Mouse (Mus musculus): ENCODE measurements at regions not wholly inside any gene's neighbourhood (a gene's known extent, or its start where the extent isn't known, plus 50 kb on each side); places are given as distances from the start of the nearest gene placed in this dataset.

DNA sequence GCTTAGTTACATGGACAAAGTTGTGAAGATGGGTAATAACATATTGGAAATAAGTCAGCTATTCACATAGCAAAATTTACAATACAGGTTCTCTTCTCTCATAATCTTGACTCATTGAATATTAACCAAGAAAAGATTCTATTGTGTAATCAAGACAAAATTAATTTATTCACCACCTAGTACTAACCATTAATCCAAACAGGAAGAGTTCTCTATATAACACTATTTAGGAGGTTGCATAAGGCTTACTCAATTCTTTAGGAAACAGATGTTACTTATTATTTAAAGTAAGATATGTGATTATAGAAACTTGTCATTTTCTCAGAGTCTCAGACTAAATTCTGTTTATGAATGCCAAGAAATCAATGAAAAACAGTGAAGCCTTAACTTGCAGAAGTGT, 600.4 kb upstream of the Tusc1 start:
- DNase-seq (ENCODE audit: extremely low spot score in 1 of 2, low spot score in 1 of 2) = no peak

DNA sequence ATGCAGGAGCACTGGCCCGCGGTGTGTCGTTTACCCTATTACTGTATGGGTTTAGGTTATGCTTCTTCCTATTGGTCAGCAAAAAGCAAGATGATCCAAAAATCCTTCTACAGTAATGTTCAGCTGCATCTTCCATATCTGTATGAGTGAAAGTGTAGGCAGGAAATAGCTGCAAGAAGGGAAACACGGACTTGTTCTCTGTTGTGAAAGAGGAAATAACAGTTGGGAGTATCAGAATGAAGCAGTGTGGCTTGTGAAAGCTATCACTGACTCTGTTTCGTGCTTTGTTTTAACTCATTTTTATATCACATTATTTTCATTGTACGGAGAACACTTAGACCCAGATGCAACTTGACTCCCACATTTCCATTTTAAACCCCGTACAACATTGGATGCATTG, 591.8 kb upstream of the Tusc1 start:
- DNase-seq (ENCODE audit: extremely low spot score in 1 of 2, low spot score in 1 of 2) = no peak

DNA sequence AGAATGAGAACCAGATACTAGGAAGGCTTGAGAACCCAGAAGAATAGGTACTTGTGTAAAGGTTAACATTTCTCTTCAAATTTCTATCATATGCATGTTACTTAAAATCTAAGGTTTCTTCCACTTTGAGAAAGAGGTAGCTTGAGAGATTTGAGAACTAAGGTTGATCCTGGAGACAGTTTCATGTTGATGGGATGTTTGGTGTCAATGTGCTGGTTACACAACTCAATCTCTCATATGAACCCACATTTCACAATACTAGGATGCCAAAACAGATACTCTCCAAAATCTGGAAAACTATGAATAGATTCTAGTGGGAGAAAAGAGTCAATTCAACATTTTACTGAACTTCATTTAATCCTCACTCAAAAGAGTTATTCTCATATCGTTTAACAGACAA, 589.1 kb upstream of the Tusc1 start:
- no peak for DNase-seq (ENCODE audit: extremely low spot score in 1 of 2, low spot score in 1 of 2)

DNA sequence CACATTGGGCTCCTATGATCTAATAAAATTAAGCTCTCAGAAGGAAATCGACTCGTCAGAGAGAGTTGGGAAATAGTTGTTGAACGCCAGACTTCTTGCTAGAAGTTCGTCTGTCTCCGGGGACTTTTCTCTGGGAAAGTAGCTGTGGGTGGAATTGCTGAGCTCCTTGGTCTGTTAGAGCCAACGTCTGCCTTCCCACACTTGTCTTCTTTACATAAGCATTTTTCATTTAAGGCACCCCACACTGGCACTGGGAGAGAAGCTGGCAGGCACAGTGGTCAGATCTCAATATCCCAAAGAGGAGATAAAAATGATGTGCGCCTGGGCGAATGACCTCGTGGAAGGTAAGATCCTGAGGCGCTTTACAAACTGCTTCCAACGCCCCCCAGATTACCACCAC, 551.3 kb upstream of the Tusc1 start:
- peak in 1 of 2 experiments; percentile 7 for DNase-seq (ENCODE audit: extremely low spot score in 1 of 2, low spot score in 1 of 2)

- no peak for DNase-seq (ENCODE audit: extremely low spot score in 1 of 2, low spot score in 1 of 2)
These were observed 546.0 kb upstream of the Tusc1 start for GRCm38 (mm10) chr4:93881318-93881717.

DNA sequence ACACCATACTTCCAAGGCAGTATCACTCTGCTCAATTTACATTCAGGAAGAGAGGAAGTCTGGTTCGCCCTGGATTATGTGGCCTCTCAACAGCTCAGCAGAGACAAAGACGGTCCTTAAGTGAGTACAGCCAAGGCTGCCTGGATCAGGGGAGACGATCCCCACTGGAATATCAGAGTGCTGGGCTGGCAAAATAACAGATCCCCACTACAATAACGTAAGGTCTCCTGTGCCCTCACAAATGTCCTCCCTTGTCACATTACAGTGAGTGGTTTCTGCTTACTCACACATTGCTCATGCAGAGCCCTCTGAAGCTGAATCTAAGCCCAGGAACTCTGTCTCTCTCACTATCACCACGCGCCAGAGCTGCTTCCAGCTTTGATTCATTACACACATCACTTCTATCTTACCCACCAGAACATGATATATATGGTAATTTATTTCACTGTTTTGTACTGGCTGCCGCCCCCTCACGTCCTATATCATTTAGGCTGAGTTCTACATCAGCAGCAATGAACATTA, 544.1 kb upstream of the Tusc1 start:
- DNase-seq (ENCODE audit: extremely low spot score in 1 of 2, low spot score in 1 of 2) = no peak

DNA sequence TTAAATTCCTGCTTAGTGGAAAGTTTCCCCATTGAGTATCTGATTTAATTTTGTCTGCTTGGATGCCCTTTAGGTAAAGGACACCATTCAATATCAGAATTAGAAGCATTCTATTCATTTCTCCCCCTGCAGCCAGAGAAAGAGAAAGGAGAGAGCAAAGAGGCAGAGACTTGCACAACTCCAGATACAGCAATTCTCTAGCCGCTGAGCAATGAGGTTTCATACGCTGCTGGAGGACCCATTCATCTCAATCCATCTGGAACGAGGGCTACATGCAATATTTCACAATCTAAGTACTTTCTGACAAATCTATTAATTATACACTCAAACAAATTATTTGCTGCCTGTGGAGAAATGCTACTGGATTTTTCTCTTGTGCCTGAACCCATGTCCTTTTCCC, 538.0 kb upstream of the Tusc1 start:
- no peak for DNase-seq (ENCODE audit: extremely low spot score in 1 of 2, low spot score in 1 of 2)

GRCm38 (mm10) chr4:93853451-93853850, 518.1 kb upstream of the Tusc1 start:
- no peak for DNase-seq (ENCODE audit: extremely low spot score in 1 of 2, low spot score in 1 of 2)

DNA sequence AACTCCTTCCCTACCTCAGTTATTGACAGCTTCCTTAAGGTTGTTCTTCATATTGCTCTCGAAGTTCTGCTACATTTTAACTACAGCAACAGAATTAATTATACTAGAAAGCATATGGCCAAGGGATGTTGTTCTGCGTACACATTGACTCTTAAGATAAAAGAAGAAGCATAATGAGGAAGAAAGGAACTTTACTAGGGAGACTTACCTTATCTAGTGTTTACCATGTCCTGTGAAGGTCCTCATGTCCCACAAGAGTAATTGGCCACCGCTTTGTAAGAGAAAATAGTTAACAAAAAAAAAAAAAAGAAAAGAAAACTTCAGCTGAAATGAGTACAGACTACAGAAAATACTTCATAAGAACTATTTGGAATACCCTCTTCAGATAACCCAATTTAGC, 513.9 kb upstream of the Tusc1 start:
- no peak for DNase-seq (ENCODE audit: extremely low spot score in 1 of 2, low spot score in 1 of 2)

GRCm38 (mm10) chr4:93830701-93831100, 495.4 kb upstream of the Tusc1 start:
- DNase-seq (ENCODE audit: extremely low spot score in 1 of 2, low spot score in 1 of 2) = no peak

DNA sequence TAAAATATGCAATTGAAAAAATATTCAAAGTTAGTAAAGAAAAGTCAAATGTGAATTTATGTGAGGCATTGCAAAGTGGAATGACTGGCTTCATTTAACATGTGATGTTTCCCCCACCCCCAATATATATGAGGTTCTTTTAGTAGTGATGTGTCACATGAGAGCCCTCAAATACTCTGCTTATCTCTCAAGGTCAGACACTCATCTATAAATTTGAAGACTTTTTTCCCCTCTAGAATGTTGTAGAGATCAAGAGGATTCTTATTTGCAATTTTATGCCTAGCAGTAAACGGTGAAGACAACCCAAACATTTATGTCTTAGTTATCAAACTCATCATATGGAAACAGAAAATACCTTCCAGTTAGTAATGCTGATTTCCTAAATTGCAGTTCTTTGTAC, 457.8 kb upstream of the Tusc1 start:
- DNase-seq (ENCODE audit: extremely low spot score in 1 of 2, low spot score in 1 of 2) = no peak

DNA sequence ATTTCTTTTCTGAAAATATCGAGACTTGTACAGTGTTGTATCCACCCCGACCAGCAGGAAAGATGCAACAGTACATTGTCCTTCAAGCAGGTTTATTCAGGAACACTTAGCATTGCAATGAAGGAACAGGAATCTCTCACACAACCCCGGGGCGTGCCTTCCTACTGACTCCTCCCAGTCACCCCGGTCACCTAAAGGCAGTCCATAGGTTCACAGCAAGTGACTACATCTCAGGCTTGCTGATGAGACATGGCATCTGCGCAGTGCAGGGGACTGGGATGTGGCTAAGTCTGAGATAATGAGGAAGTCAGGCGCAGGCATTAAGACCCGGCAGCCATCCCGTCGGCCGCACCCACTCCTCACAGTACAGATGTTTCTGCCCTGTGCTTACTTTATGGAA, 454.8 kb upstream of the Tusc1 start:
- no peak for DNase-seq (ENCODE audit: extremely low spot score in 1 of 2, low spot score in 1 of 2)

- DNase-seq (ENCODE audit: extremely low spot score in 1 of 2, low spot score in 1 of 2) = no peak
These were observed 419.2 kb upstream of the Tusc1 start for GRCm38 (mm10) chr4:93754497-93754896.

GRCm38 (mm10) chr4:93746326-93746725, 411.0 kb upstream of the Tusc1 start:
- no peak for DNase-seq (ENCODE audit: extremely low spot score in 1 of 2, low spot score in 1 of 2)

- DNase-seq (ENCODE audit: extremely low spot score in 1 of 2, low spot score in 1 of 2) = no peak
These were observed 378.4 kb upstream of the Tusc1 start for GRCm38 (mm10) chr4:93713711-93714110.

DNA sequence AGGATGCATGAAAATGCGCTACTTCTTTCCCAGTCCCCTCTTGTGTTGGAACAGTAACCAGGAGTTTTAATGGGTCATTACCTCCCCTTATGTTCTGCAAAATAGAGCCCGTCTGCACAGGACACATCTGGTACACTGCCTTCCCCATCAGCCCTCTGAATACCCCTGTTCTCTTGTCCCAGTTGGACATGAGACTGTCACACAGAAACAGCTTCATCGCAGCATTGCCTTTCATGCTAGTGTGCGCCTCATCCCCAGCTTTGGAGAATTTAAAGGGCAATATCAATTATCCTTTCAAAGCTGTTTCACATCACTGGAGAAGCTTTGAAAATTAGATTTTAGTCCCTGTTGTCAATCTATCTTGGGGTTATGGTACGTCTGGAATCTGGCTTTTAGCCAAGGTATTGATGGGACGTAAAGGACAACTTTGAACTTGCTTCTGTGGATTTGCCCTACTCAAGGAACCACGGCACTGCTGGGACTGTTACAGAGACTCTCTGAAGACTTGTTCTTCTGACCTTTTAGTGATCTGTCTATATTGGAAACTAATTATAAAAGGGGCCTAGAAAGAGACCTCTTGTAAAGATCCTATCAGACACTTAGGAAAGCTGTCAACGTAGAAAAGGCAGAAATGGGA, 341.2 kb upstream of the Tusc1 start:
- DNase-seq (ENCODE audit: extremely low spot score in 1 of 2, low spot score in 1 of 2) = no peak

DNA sequence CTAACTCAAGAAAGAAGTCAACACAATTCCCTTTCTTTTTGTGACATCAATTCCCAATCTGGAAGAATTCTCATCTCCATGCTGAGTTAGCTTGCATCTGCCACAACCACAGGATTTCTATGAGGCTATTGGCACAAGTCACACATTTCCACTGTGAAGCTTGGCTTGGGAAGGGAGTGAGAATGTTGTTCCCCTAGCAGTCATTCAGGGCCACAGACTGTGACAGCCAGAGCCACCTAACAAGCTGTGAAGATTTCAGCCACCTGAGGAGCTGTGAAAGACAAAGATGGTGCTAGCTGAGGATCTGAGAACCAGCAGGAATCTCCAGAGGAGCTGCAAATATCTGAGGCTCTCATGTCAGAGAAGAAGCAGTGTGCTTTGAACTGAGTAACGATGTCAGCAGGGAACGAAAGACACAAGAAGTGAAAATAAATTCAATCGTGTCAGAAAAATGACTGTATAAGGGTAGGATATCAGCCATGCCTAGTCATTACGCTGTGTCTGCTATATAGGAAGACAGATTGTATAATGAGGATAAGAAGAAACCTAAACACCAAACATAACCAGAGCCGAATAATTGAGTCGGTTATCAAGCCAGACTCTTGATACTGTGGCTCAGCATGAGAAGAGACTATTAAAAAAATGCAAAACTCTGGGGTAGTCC, 340.6 kb upstream of the Tusc1 start:
- no peak for DNase-seq (ENCODE audit: extremely low spot score in 1 of 2, low spot score in 1 of 2)

DNA sequence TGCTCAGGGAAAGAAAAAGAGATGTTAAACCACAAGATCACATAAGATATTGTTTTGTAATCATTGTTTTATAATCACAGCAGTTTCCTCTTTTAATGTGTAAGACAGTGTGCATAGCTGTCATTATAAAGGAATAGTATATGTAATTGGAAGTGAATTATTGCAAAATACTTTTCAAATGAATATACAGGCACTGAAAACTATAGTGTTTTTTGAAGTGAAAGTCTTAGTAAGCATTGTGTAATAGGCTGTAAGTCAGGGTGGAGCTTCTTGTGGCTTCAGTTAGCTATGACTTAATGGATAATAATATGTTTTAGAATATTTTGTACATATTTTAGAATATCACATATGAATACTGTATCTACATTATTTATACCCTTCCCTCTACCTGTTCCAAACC, 333.7 kb upstream of the Tusc1 start:
- DNase-seq (ENCODE audit: extremely low spot score in 1 of 2, low spot score in 1 of 2) = no peak

- DNase-seq (ENCODE audit: extremely low spot score in 1 of 2, low spot score in 1 of 2) = no peak
These were observed 329.0 kb upstream of the Tusc1 start for GRCm38 (mm10) chr4:93664293-93664692.

DNA sequence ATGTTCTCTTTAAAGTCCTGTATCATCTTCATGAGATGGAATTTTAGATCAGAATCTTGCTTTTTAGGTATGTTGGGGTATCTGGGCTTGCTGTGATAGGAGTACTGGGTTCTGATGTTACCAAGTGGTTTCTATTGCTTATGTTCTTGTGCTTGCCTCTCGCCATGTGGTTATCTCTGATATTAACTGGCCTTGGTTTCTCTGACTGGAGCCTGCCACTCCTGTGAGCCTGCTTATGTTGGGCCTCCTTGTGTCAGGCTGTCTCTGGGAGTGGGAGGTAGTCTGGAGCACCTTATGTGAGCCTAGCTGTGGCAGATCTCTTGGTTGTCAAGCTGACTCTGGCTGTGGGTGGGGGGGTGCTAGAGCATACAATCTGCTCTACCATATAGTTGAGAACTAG, 302.9 kb upstream of the Tusc1 start:
- DNase-seq (ENCODE audit: extremely low spot score in 1 of 2, low spot score in 1 of 2) = no peak

GRCm38 (mm10) chr4:93598474-93598873, 263.2 kb upstream of the Tusc1 start:
- DNase-seq (ENCODE audit: extremely low spot score in 1 of 2, low spot score in 1 of 2) = no peak

GRCm38 (mm10) chr4:93584328-93584727, 249.0 kb upstream of the Tusc1 start:
- no peak for DNase-seq (ENCODE audit: extremely low spot score in 1 of 2, low spot score in 1 of 2)
